Mouse (Mus musculus) left cerebral cortex, adult 6 months (tissue): Measurements from ENCODE around the gene Washc3. TPM values are rescaled to one million over a fixed set of nuclear protein-coding genes. Genes with fewer than 3 reads are reported as not detected.

ENCODE experiments used
- long read RNA-seq, 2 experiments: library from polyadenylated mRNA; unstranded; transcript quantifications; one replicate each; pipeline ENCODE4 v2.0.0; 2019 to 2020
- polyA plus RNA-seq: library from polyadenylated mRNA; unstranded; fragments of <200 nt; fragmentation: Nextera tagmentation; gene quantifications from 2 replicates; pipeline ENCODE4 v1.2.3, GENCODE M21; 2021

Gene Washc3
- 53.3 and 54.0 TPM in 2 replicates for polyA plus RNA-seq
- long read RNA-seq, experiment 1, transcript Washc3-201 (7 exons, 1,052 nt), result major isoform, 19 of 27 reads
- long read RNA-seq, experiment 1, transcript Washc3-203 (7 exons, 838 nt), result minor isoform, 6 of 27 reads
- long read RNA-seq, experiment 1, partial matches to known transcripts, result 0 of 27 reads
- long read RNA-seq, experiment 1, other reads (novel, unspliced or antisense), result 2 of 27 reads
- long read RNA-seq, experiment 2, transcript Washc3-203 (7 exons, 838 nt), result minor isoform, 11 of 51 reads
- long read RNA-seq, experiment 2, transcript Washc3-201 (7 exons, 1,052 nt), result major isoform, 35 of 51 reads
- long read RNA-seq, experiment 2, partial matches to known transcripts, result 0 of 51 reads
- long read RNA-seq, experiment 2, other reads (novel, unspliced or antisense), result 4 of 51 reads

DNA sequence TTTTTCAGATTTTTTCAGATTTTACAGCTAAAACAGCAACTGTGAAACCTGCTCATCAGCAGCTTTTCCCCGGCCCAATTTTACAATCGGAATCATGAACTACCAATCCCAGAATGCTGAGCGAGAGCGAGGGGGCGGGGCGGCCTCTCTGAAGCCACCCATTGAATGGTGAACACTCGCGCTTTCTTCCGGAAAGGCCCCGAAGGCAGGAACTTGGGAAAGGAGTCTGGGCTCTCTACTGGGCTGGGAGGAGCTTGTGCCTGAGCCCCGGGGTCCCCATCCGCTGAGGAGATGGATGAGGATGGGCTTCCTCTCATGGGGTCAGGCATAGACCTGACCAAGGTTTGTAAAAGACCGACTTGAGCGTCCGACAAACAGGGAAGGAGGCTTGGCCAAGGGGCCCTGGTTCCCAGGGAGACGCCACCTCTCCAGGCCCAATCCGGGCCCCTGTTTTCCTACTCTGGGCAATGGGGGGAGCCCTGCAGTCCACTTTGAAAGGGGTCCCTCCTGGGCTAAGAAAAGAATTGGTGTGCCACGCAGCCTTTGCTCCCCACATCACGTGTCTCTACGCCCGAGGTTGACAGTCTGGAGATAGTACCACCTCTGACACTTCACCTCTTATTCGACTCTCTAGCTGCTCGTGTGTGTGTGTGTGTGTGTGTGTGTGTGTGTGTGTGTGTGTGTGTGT lies at the start of gene Washc3:
Washc3 (plus strand) TSS at position 143 of the 688 bp plus-strand sequence.

Other genes with a start within 250 kb of the Washc3 start
- 0.49 and 1.6 TPM in 2 replicates for gene Pmch, start 110.0 kb upstream of the Washc3 start, polyA plus RNA-seq
- gene Parpbp, start 54.2 kb upstream of the Washc3 start, polyA plus RNA-seq, result 0.35 and 0.44 TPM in 2 replicates
- 8.5 and 9.2 TPM in 2 replicates for gene Nup37, start 54.1 kb upstream of the Washc3 start, polyA plus RNA-seq
- 0.44 and 0.45 TPM in 2 replicates for gene Dram1, start 178.0 kb downstream of the Washc3 start, polyA plus RNA-seq
- 8.8 and 22.0 TPM in 2 replicates for gene Gnptab, start 178.0 kb downstream of the Washc3 start, polyA plus RNA-seq